Mouse (Mus musculus) embryo, embryonic 10.5 days (tissue): ENCODE data around the gene Sulf2.

Experiments used
- DNase-seq: peaks from one replicate; pipeline ENCODE4 v3.0.0-alpha.2; 2015; ENCODE audit warnings: low spot score

Gene Sulf2

GRCm38 (mm10) chr2:166086457-166087233, 68.8 kb downstream of the Sulf2 start:
- DNase-seq, result no peak

- DNase-seq, result no peak
Observed at GRCm38 (mm10) chr2:166085780-166086179, 69.7 kb downstream of the Sulf2 start.

GRCm38 (mm10) chr2:166084964-166085363, 70.5 kb downstream of the Sulf2 start:
- DNase-seq, result peak; percentile 80

GRCm38 (mm10) chr2:166084111-166084510, 71.4 kb downstream of the Sulf2 start:
- DNase-seq, result no peak

GRCm38 (mm10) chr2:166083542-166084031, 71.9 kb downstream of the Sulf2 start:
- no peak for DNase-seq

GRCm38 (mm10) chr2:166082661-166083060, 72.8 kb downstream of the Sulf2 start:
- DNase-seq, result no peak

- DNase-seq, result peak; percentile 82
Observed at GRCm38 (mm10) chr2:166082193-166082592, 73.3 kb downstream of the Sulf2 start.

GRCm38 (mm10) chr2:166080967-166081750, 74.3 kb downstream of the Sulf2 start:
- no peak for DNase-seq

- DNase-seq, result peak; percentile 67
Observed at GRCm38 (mm10) chr2:166079961-166080885, 75.2 kb downstream of the Sulf2 start.

- DNase-seq, result no peak
Observed at GRCm38 (mm10) chr2:166079231-166079630, 76.2 kb downstream of the Sulf2 start.

- no peak for DNase-seq
Observed at GRCm38 (mm10) chr2:166077371-166077770, 78.1 kb downstream of the Sulf2 start.

- DNase-seq, result no peak
Observed at GRCm38 (mm10) chr2:166074322-166074721, 81.1 kb downstream of the Sulf2 start.

GRCm38 (mm10) chr2:166073082-166073481, 82.4 kb downstream of the Sulf2 start:
- no peak for DNase-seq

- DNase-seq, result no peak
Observed at GRCm38 (mm10) chr2:166071889-166072288, 83.6 kb downstream of the Sulf2 start.

- DNase-seq, result no peak
Observed at GRCm38 (mm10) chr2:166071481-166071880, 84.0 kb downstream of the Sulf2 start.

- DNase-seq, result no peak
Observed at GRCm38 (mm10) chr2:166069738-166070137, 85.7 kb downstream of the Sulf2 start.

- no peak for DNase-seq
Observed at GRCm38 (mm10) chr2:166069164-166069563, 86.3 kb downstream of the Sulf2 start.

- DNase-seq, result no peak
Observed at GRCm38 (mm10) chr2:166068261-166068660, 87.2 kb downstream of the Sulf2 start.

GRCm38 (mm10) chr2:166066434-166066833, 89.0 kb downstream of the Sulf2 start:
- no peak for DNase-seq

- DNase-seq, result no peak
Observed at GRCm38 (mm10) chr2:166062431-166062830, 93.0 kb downstream of the Sulf2 start.

GRCm38 (mm10) chr2:166062008-166062407, 93.5 kb downstream of the Sulf2 start:
- DNase-seq, result no peak
